Mouse (Mus musculus): ENCODE measurements around the gene Mrps18c. TPM values are rescaled to one million over a fixed set of nuclear protein-coding genes. Genes with fewer than 3 reads are reported as not detected.
A peak's percentile ranks its signal among the peaks of the same experiment; 100 is the strongest.

The Mrps18c gene
- 10 to 100 TPM; 80.6 to 89.5 TPM for total RNA-seq (2021)
- long read RNA-seq, experiment 1, transcript Mrps18c-201 (6 exons, 638 nt), result major isoform, 14 of 16 reads
- long read RNA-seq, experiment 1, partial matches to known transcripts, result 0 of 16 reads
- long read RNA-seq, experiment 1, other reads (novel, unspliced or antisense), result 1 of 16 reads
- long read RNA-seq, experiment 2, transcript Mrps18c-201 (6 exons, 638 nt), result major isoform, 47 of 48 reads
- long read RNA-seq, experiment 2, partial matches to known transcripts, result 0 of 48 reads
- long read RNA-seq, experiment 2, other reads (novel, unspliced or antisense), result 1 of 48 reads

GRCm38 (mm10) chr5:100798165-100798860 is at the start of gene Mrps18c, which contains the start of gene Helq:
Gene Mrps18c (plus strand): TSS chr5:100798627.
Gene Helq (minus strand): TSS chr5:100798598.
- peak; percentile 82 to 85 for DNase-seq (ENCODE audit: low spot score in 2 of 2)

- peak in 1 of 2 experiments; percentile 6 for DNase-seq (ENCODE audit: low spot score in 2 of 2)
These were observed 47.7 kb upstream of the Mrps18c start for GRCm38 (mm10) chr5:100750617-100751255.

GRCm38 (mm10) chr5:100751655-100752054 is 46.8 kb upstream of the Mrps18c start:
- DNase-seq (ENCODE audit: low spot score in 2 of 2), result no peak

- DNase-seq (ENCODE audit: low spot score in 2 of 2), result no peak
These were observed 45.0 kb upstream of the Mrps18c start for GRCm38 (mm10) chr5:100753407-100753806.

- DNase-seq (ENCODE audit: low spot score in 2 of 2), result no peak
These were observed 40.3 kb upstream of the Mrps18c start for GRCm38 (mm10) chr5:100758121-100758520.

- DNase-seq (ENCODE audit: low spot score in 2 of 2), result no peak
These were observed 38.3 kb upstream of the Mrps18c start for GRCm38 (mm10) chr5:100760049-100760663.

- no peak for DNase-seq (ENCODE audit: low spot score in 2 of 2)
These were observed 36.7 kb upstream of the Mrps18c start for GRCm38 (mm10) chr5:100761736-100762135.

GRCm38 (mm10) chr5:100766026-100766425 is 32.4 kb upstream of the Mrps18c start:
- DNase-seq (ENCODE audit: low spot score in 2 of 2), result no peak

GRCm38 (mm10) chr5:100771575-100771974 is 26.9 kb upstream of the Mrps18c start:
- DNase-seq (ENCODE audit: low spot score in 2 of 2), result no peak

GRCm38 (mm10) chr5:100775778-100776404 is 22.5 kb upstream of the Mrps18c start:
- DNase-seq (ENCODE audit: low spot score in 2 of 2), result no peak

GRCm38 (mm10) chr5:100776900-100777299 is 21.5 kb upstream of the Mrps18c start:
- DNase-seq (ENCODE audit: low spot score in 2 of 2), result no peak

GRCm38 (mm10) chr5:100779002-100779401 is 19.4 kb upstream of the Mrps18c start:
- no peak for DNase-seq (ENCODE audit: low spot score in 2 of 2)

- no peak for DNase-seq (ENCODE audit: low spot score in 2 of 2)
These were observed 10.9 kb upstream of the Mrps18c start for GRCm38 (mm10) chr5:100787527-100787926.

GRCm38 (mm10) chr5:100792261-100792660 is 6.2 kb upstream of the Mrps18c start:
- DNase-seq (ENCODE audit: low spot score in 2 of 2), result no peak

- no peak for DNase-seq (ENCODE audit: low spot score in 2 of 2)
These were observed 4.3 kb upstream of the Mrps18c start for GRCm38 (mm10) chr5:100794084-100794483.

GRCm38 (mm10) chr5:100818341-100818740 is 19.9 kb downstream of the Mrps18c start:
- no peak for DNase-seq (ENCODE audit: low spot score in 2 of 2)

GRCm38 (mm10) chr5:100819568-100820480 is 21.4 kb downstream of the Mrps18c start:
- no peak for DNase-seq (ENCODE audit: low spot score in 2 of 2)

GRCm38 (mm10) chr5:100820483-100821184 is 22.2 kb downstream of the Mrps18c start, which contains the start of gene Abraxas1:
Gene Abraxas1 (minus strand): TSS chr5:100820965.
- DNase-seq (ENCODE audit: low spot score in 2 of 2), result peak; percentile 86 to 90

GRCm38 (mm10) chr5:100821375-100821774 is 22.9 kb downstream of the Mrps18c start:
- no peak for DNase-seq (ENCODE audit: low spot score in 2 of 2)
